Comparison of ENCODE assay signal across 33 mouse cellular contexts in genomic region chr3:105472564-105472963, GRCm38 (mm10). TPM values are rescaled to one million over a fixed set of nuclear protein-coding genes. Genes with fewer than 3 reads are reported as not detected.
"Had no signal": no experiment of that assay in that cellular context is flagged by ENCODE, and none has a peak within 500 bp of the region (broad histone marks: within the 10 kb centered on the region; RNA-seq: fewer than 3 reads in every experiment).

No protein-coding gene starts in this region.

- H3K9ac ChIP-seq: heart, embryonic 12.5 days; heart, embryonic 13.5 days; heart, embryonic 15.5 days; hindbrain, embryonic 12.5 days; hindbrain, embryonic 14.5 days; hindbrain, embryonic 15.5 days; intestine, embryonic 15.5 days; kidney, embryonic 15.5 days had no signal

- H3K4me2 ChIP-seq: heart, embryonic 11.5 days; heart, embryonic 12.5 days; heart, embryonic 13.5 days; heart, embryonic 15.5 days; hindbrain, embryonic 12.5 days; hindbrain, embryonic 14.5 days; hindbrain, embryonic 15.5 days; intestine, embryonic 15.5 days; kidney, embryonic 15.5 days had no signal

- DNase-seq: heart, postnatal 10 days; heart, postnatal 14 days; heart, postnatal 36 days; heart, postnatal 4 days; kidney, adult 11 months; kidney, adult 18-20 months; kidney, adult 2 months; kidney, adult 8-10 months; kidney, adult 9 months; kidney, postnatal 10 days; kidney, postnatal 14 days; kidney, postnatal 25 days; kidney, postnatal 36 days; kidney, postnatal 4 days; layer of hippocampus, adult 9-11 months; layer of hippocampus, postnatal 36 days had no signal

- H3K27me3 ChIP-seq: heart, embryonic 12.5 days; heart, embryonic 13.5 days; heart, embryonic 15.5 days; hindbrain, embryonic 12.5 days; hindbrain, embryonic 15.5 days; intestine, embryonic 15.5 days; kidney, embryonic 15.5 days had no signal

- H3K27ac ChIP-seq: heart, embryonic 13.5 days; heart, embryonic 15.5 days; hindbrain, embryonic 10.5 days; hindbrain, embryonic 12.5 days; hindbrain, embryonic 14.5 days; hindbrain, embryonic 15.5 days; intestine, embryonic 15.5 days; kidney, embryonic 15.5 days; kidney, postnatal 0 days; layer of hippocampus, adult 2 months; left cerebral cortex, adult 2 months had no signal

- H3K36me3 ChIP-seq: heart, embryonic 12.5 days; heart, embryonic 13.5 days; heart, embryonic 15.5 days; hindbrain, embryonic 10.5 days; hindbrain, embryonic 12.5 days; hindbrain, embryonic 15.5 days; intestine, embryonic 15.5 days; kidney, embryonic 15.5 days had no signal

- H3K4me3 ChIP-seq: heart, embryonic 12.5 days; heart, embryonic 13.5 days; heart, embryonic 15.5 days; hindbrain, embryonic 10.5 days; hindbrain, embryonic 12.5 days; hindbrain, embryonic 15.5 days; intestine, embryonic 15.5 days; kidney, embryonic 15.5 days; layer of hippocampus, adult 2 months; left cerebral cortex, adult 2 months had no signal

- H3K4me1 ChIP-seq: heart, embryonic 12.5 days; heart, embryonic 13.5 days; heart, embryonic 15.5 days; hindbrain, embryonic 10.5 days; hindbrain, embryonic 12.5 days; hindbrain, embryonic 15.5 days; intestine, embryonic 15.5 days; kidney, embryonic 15.5 days had no signal

- ATAC-seq: hindbrain, embryonic 16.5 days; inflammation-experienced regulatory T-cells, adult 6 months; intestine, embryonic 15.5 days; intestine, embryonic 16.5 days; intestine, postnatal 0 days had no signal

- H3K9me3 ChIP-seq: heart, embryonic 12.5 days; heart, embryonic 13.5 days; heart, embryonic 15.5 days; hindbrain, embryonic 10.5 days; hindbrain, embryonic 12.5 days; hindbrain, embryonic 15.5 days; intestine, embryonic 15.5 days; kidney, embryonic 15.5 days had no signal

RNA-seq across cellular contexts. Expression of gene Kcnd3, which starts 20.4 kb away (rescaled TPM):
- polyA plus RNA-seq: inflammation-experienced regulatory T-cells, adult 6 months had no signal
